Mouse (Mus musculus): ENCODE measurements around the gene Kcnab3. TPM values are rescaled to one million over a fixed set of nuclear protein-coding genes. Genes with fewer than 3 reads are reported as not detected.

Gene Kcnab3
- polyA plus RNA-seq, 1 experiment: 12.1 TPM

- TF ChIP-seq CTCF (IDR thresholded peaks at IDR 0.05; ENCODE audit: control insufficient read depth, insufficient read depth, insufficient replicate concordance, low read depth, low read length): no peak
- no peak for TF ChIP-seq POLR2A (IDR thresholded peaks at IDR 0.05; ENCODE audit: control insufficient read depth, low read depth, low read length)
- Histone ChIP-seq H3K36me3 (ENCODE audit: control insufficient read depth, insufficient read depth, low read length) (no peaks in the 10 kb centered on the region), H3K27me3 (ENCODE audit: control insufficient read depth, insufficient read depth, low read length) (no peaks in the 10 kb centered on the region), H3K4me3 (ENCODE audit: control insufficient read depth, low read depth, low read length) (no peak overlapping the region), H3K4me1 (ENCODE audit: control insufficient read depth, insufficient read depth, low read length) (peaks cover 25% of the 10 kb centered on the region), H3K27ac (ENCODE audit: control insufficient read depth, insufficient read depth, low read depth, low read length) (no peak overlapping the region)
Measured at GRCm38 (mm10) chr11:69369990-69370816, 44.1 kb downstream of the Kcnab3 start.

GRCm38 (mm10) chr11:69370817-69371215, 44.8 kb downstream of the Kcnab3 start:
- Histone ChIP-seq H3K4me3 (ENCODE audit: control insufficient read depth, low read depth, low read length) (no peak overlapping the region), H3K4me1 (ENCODE audit: control insufficient read depth, insufficient read depth, low read length) (peaks cover 19% of the 10 kb centered on the region), H3K27ac (ENCODE audit: control insufficient read depth, insufficient read depth, low read depth, low read length) (no peak overlapping the region), H3K27me3 (ENCODE audit: control insufficient read depth, insufficient read depth, low read length) (no peaks in the 10 kb centered on the region), H3K36me3 (ENCODE audit: control insufficient read depth, insufficient read depth, low read length) (no peaks in the 10 kb centered on the region; the same call in 1 of the 2 replicates)
- no peak for TF ChIP-seq POLR2A (IDR thresholded peaks at IDR 0.05; ENCODE audit: control insufficient read depth, low read depth, low read length)
- TF ChIP-seq CTCF (IDR thresholded peaks at IDR 0.05; ENCODE audit: control insufficient read depth, insufficient read depth, insufficient replicate concordance, low read depth, low read length): no peak

- TF ChIP-seq CTCF (IDR thresholded peaks at IDR 0.05; ENCODE audit: control insufficient read depth, insufficient read depth, insufficient replicate concordance, low read depth, low read length) (no peak), POLR2A (IDR thresholded peaks at IDR 0.05; ENCODE audit: control insufficient read depth, low read depth, low read length) (no peak)
- H3K4me3 ChIP-seq (ENCODE audit: control insufficient read depth, low read depth, low read length): no peak overlapping the region
- no peaks in the 10 kb centered on the region for H3K27me3 ChIP-seq (ENCODE audit: control insufficient read depth, insufficient read depth, low read length)
- peaks cover 11% of the 10 kb centered on the region for H3K4me1 ChIP-seq (ENCODE audit: control insufficient read depth, insufficient read depth, low read length)
- H3K27ac ChIP-seq (ENCODE audit: control insufficient read depth, insufficient read depth, low read depth, low read length): peak overlapping the region; percentile 16; the same call in 1 of the 2 replicates
- H3K36me3 ChIP-seq (ENCODE audit: control insufficient read depth, insufficient read depth, low read length): no peaks in the 10 kb centered on the region; the same call in 1 of the 2 replicates
Measured at GRCm38 (mm10) chr11:69371601-69372000, 45.5 kb downstream of the Kcnab3 start.

- Histone ChIP-seq H3K4me1 (ENCODE audit: control insufficient read depth, insufficient read depth, low read length) (peaks cover 10% of the 10 kb centered on the region), H3K27ac (ENCODE audit: control insufficient read depth, insufficient read depth, low read depth, low read length) (no peak overlapping the region), H3K4me3 (ENCODE audit: control insufficient read depth, low read depth, low read length) (no peak overlapping the region), H3K36me3 (ENCODE audit: control insufficient read depth, insufficient read depth, low read length) (no peaks in the 10 kb centered on the region; the same call in 1 of the 2 replicates), H3K27me3 (ENCODE audit: control insufficient read depth, insufficient read depth, low read length) (no peaks in the 10 kb centered on the region)
- TF ChIP-seq CTCF (IDR thresholded peaks at IDR 0.05; ENCODE audit: control insufficient read depth, insufficient read depth, insufficient replicate concordance, low read depth, low read length) (no peak), POLR2A (IDR thresholded peaks at IDR 0.05; ENCODE audit: control insufficient read depth, low read depth, low read length) (no peak)
Measured at GRCm38 (mm10) chr11:69372056-69372779, 46.2 kb downstream of the Kcnab3 start.

- no peaks in the 10 kb centered on the region for H3K27me3 ChIP-seq (ENCODE audit: control insufficient read depth, insufficient read depth, low read length)
- no peak for TF ChIP-seq POLR2A (IDR thresholded peaks at IDR 0.05; ENCODE audit: control insufficient read depth, low read depth, low read length)
- TF ChIP-seq CTCF (IDR thresholded peaks at IDR 0.05; ENCODE audit: control insufficient read depth, insufficient read depth, insufficient replicate concordance, low read depth, low read length): no peak
- H3K4me1 ChIP-seq (ENCODE audit: control insufficient read depth, insufficient read depth, low read length): peaks cover 4% of the 10 kb centered on the region
- no peak overlapping the region for H3K27ac ChIP-seq (ENCODE audit: control insufficient read depth, insufficient read depth, low read depth, low read length)
- no peak overlapping the region for H3K4me3 ChIP-seq (ENCODE audit: control insufficient read depth, low read depth, low read length)
- peaks cover 1% of the 10 kb centered on the region; the same call in 1 of the 2 replicates for H3K36me3 ChIP-seq (ENCODE audit: control insufficient read depth, insufficient read depth, low read length)
Measured at GRCm38 (mm10) chr11:69372780-69373170, 46.7 kb downstream of the Kcnab3 start.

- Histone ChIP-seq H3K4me3 (ENCODE audit: control insufficient read depth, low read depth, low read length) (no peak overlapping the region), H3K4me1 (ENCODE audit: control insufficient read depth, insufficient read depth, low read length) (peaks cover 2% of the 10 kb centered on the region; the same call in 1 of the 2 replicates), H3K27me3 (ENCODE audit: control insufficient read depth, insufficient read depth, low read length) (no peaks in the 10 kb centered on the region), H3K36me3 (ENCODE audit: control insufficient read depth, insufficient read depth, low read length) (peaks cover 2% of the 10 kb centered on the region; the same call in 1 of the 2 replicates), H3K27ac (ENCODE audit: control insufficient read depth, insufficient read depth, low read depth, low read length) (no peak overlapping the region)
- TF ChIP-seq CTCF (IDR thresholded peaks at IDR 0.05; ENCODE audit: control insufficient read depth, insufficient read depth, insufficient replicate concordance, low read depth, low read length) (no peak), POLR2A (IDR thresholded peaks at IDR 0.05; ENCODE audit: control insufficient read depth, low read depth, low read length) (no peak)
Measured at GRCm38 (mm10) chr11:69373223-69373965, 47.3 kb downstream of the Kcnab3 start.

Data from testis, adult 2 months (tissue).